Mouse (Mus musculus): ENCODE measurements around the gene Dpy30.

Gene Dpy30

GRCm38 (mm10) chr17:74295026-74295970, 28.4 kb downstream of the Dpy30 start, which contains the start of gene Memo1:
Gene Memo1, minus strand, starts transcription at chr17:74295521.
- peak; percentile 73 to 80 for DNase-seq (ENCODE audit: low spot score in 2 of 2)

- peak; percentile 63 to 73 for DNase-seq (ENCODE audit: low spot score in 2 of 2)
These were observed 29.2 kb downstream of the Dpy30 start for GRCm38 (mm10) chr17:74294426-74295025.

GRCm38 (mm10) chr17:74293687-74294425, 29.9 kb downstream of the Dpy30 start:
- DNase-seq (ENCODE audit: low spot score in 2 of 2): peak; percentile 17 to 43

GRCm38 (mm10) chr17:74291640-74292361, 31.9 kb downstream of the Dpy30 start:
- DNase-seq (ENCODE audit: low spot score in 2 of 2): no peak

DNA sequence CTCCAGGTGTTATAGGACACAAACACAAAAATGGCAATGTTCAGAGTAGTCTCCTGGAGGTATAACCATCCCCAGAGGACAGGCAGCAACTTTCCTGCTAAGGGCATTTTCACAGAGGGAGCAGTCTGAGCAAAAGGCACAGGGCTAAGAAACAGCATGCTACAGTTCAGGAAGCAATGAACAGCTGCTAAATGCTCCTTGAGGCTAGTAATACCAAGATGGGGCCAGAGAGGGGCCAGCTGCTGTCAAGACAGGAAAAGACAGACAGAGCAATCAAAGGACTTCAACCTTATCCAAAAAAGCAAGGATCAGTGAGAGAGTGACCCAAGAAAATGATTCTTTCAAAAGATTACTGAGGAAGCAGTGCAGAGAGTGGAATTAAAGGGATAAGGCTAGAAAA, 32.9 kb downstream of the Dpy30 start:
- no peak for DNase-seq (ENCODE audit: low spot score in 2 of 2)

DNA sequence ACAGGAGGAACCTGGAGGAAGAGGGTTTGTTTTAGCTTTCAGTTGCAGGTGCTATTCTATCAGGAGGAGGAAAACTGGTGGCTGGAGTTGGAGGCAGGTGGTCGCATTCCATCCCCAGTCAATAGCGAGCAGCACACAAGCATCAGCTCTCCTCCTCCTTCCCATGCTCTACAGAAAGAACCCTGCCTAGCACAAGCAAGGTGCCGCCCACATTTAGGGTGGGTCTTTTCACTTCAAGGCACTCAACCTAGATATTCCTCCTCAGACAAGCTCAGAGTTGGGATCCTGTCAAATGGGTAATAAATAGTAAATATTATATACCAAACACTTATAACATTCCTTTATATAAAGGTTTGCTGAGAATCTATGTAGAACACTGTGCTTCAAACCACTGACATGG, 33.5 kb downstream of the Dpy30 start:
- no peak for DNase-seq (ENCODE audit: low spot score in 2 of 2)

DNA sequence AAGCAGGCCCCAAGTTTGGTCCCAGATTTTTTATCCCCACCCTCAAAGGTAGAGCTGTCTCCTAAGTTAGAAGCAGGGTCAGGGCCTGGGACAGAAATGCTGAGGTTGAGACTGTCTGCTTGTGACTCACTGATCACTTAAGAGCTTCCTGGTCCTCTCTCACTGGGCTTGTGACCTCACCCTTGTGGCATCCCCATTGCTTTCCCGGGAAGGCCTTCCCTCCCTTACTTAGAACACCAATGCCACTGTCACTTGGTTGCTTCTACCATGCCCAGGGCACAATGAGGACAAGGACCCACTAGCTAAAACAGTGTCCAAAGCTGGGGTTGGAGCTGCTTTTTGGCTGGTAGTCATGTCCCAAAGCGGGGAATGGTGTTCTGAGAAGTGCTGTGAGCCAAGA, 35.1 kb downstream of the Dpy30 start:
- DNase-seq (ENCODE audit: low spot score in 2 of 2): no peak

DNA sequence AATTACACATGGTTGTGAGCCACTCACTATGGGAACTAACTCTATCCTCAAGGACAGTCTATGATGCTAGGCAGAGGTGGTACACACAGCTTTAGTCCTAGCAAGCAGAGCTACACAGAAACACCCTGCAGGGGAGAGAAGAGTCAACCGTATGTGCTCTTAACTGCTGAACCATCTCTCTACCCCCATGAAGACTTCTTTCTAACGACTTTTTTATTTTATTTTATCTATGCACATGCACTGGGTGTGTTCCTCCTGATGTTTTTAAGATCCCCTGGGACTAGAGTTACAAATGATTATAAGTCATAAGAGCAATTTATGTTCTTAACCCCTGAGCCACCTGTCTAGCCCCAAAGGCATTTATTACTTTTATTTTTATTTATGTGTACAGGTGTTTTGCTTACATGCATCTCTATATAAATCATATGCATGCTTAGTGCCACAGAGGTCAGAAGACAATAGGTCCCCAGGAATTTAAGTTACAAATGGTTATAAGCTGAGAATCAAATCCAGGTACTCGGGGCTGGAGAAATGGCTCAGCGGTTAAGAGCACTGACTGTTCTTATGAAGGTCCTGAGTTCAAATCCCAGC, 37.5 kb downstream of the Dpy30 start:
- DNase-seq (ENCODE audit: low spot score in 2 of 2): no peak

GRCm38 (mm10) chr17:74285730-74286129, 38.0 kb downstream of the Dpy30 start:
- DNase-seq (ENCODE audit: low spot score in 2 of 2): no peak

DNA sequence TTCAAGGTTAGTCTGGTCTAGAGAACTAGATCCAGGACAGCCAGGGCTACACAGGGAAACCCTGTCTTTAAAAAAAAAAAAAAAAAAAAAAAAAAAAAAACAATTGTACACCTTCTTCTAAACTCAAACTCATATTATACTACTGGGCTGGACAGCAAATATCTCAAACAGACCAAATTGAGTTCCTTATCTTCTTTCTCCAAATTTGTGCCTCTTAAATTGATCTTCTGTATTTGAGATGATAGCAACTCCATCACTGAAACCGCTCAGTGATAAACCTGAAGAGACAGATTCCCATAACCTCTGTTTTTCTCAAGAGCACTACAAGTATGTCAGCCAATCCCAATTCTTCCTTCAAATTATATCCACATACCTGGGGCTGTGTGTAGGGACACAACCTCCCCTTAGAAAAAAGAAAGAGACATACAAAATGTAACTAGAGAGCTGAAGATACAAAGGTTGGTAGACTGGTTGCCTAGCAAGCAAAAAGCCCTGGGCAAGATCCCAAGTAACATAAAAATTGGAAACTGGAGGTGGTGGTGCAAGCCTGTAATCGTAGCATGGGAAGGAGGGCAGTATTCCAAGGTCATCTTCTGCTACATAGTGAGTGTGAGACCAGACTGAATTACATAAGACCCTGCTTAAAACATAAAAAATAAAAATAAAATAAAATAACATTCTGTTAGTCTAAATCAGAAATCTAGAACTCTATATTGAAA, 39.2 kb downstream of the Dpy30 start:
- no peak for DNase-seq (ENCODE audit: low spot score in 2 of 2)

DNA sequence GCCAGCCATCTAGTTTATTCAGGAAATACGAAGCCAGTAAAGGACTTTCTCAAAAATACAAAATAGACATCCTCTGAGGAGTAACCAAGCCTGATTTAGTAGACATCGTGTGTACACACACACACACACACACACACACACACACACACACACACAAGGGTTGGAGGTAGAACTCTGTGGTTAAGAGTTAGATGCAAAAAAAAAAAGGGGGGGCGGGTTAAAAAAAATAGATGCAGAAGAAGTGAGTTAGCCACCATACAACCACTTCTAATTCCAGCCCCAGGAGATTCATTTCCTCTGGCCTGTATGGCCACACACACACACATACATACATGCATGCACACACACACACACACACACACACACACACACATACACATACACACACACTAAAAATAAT, 41.7 kb downstream of the Dpy30 start:
- no peak for DNase-seq (ENCODE audit: low spot score in 2 of 2)

DNA sequence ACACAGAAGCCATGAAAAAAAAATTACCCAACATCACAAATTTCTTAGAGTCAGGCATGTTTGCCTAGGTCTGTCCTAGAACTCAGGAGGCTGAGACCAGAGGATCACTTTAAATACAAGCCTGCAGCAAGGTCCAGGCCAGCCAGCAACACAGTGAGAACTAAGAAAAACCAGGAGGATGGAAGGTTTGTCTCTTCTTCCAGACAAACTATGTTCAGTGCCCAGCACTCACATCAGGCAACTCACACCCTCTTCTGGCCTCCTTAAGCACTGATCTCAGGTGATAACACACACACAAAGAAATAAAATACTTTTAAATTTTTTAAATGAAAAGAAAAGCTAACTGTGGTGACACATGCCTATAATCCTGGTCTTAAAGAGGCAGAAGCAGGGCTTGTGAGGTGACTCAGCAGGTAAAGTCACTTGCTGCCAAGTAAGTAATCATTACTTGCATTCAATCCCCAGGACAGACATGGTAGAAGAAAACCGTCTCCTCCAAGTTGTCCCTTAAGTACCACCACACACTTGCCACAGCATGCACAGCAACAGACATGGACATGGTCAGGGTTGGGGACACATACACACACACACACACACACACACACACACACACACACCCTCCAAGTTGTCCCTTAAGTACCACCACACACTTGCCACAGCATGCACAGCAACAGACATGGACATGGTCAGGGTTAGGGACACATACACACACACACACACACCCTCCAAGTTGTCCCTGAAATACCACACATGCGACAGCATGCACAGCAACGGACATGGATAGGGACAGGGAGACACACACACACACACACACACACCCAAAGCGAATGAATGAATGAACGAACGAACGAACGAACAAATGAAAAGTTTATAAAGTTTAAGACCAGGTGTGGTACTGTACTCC, 44.5 kb downstream of the Dpy30 start:
- DNase-seq (ENCODE audit: low spot score in 2 of 2): no peak

- no peak for DNase-seq (ENCODE audit: low spot score in 2 of 2)
These were observed 49.3 kb downstream of the Dpy30 start for GRCm38 (mm10) chr17:74274471-74274870.

DNA sequence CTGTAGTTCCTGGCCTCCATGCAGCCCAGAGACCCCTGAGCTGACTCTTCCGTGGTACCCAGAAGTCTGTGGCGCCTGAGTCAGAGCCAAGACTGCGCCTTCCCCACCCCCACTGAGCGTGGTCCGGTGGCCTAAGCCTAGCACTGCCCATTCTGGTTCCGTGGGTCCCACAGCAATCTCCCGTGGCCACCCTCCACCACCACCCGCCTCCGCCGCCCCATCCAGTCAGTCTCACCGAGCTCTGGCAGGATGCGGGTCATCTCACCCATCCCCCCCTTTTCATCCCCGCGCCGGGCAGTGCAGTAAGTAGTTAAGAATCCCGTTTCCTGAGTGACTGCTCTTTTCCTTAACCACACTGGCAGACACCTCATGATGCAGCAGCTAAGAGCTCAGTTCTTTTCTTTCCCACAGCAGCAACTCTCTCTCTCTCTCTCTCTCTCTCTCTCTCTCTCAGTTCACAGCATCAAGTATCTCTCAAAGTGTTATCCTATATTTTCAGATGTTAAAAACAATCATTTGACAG, 51.0 kb downstream of the Dpy30 start:
- no peak for DNase-seq (ENCODE audit: low spot score in 2 of 2)

- DNase-seq (ENCODE audit: low spot score in 2 of 2): no peak
These were observed 52.0 kb downstream of the Dpy30 start for GRCm38 (mm10) chr17:74271541-74272268.

- no peak for DNase-seq (ENCODE audit: low spot score in 2 of 2)
These were observed 53.5 kb downstream of the Dpy30 start for GRCm38 (mm10) chr17:74270205-74270604.

- no peak for DNase-seq (ENCODE audit: low spot score in 2 of 2)
These were observed 56.1 kb downstream of the Dpy30 start for GRCm38 (mm10) chr17:74267415-74268180.

GRCm38 (mm10) chr17:74265636-74266035, 58.1 kb downstream of the Dpy30 start:
- no peak for DNase-seq (ENCODE audit: low spot score in 2 of 2)
